Mouse (Mus musculus) forebrain, embryonic 10.5 days (tissue): ENCODE results near the gene Gm21905. TPM values are rescaled to one million over a fixed set of nuclear protein-coding genes. Genes with fewer than 3 reads are reported as not detected.

Source experiments
- DNase-seq: peaks from one replicate; pipeline ENCODE4 v3.0.0-alpha.2; 2017; ENCODE audit warnings: low spot score; ENCODE audit errors: extremely low spot score
- H3K27ac ChIP-seq: fragments of 300-500 bp; sonication (generic); 2 replicates; pipeline ENCODE4 v1.5.1; 2016; ENCODE audit warnings: mild to moderate bottlenecking
- H3K27me3 ChIP-seq: fragments of 300-500 bp; sonication (generic); 2 replicates; pipeline ENCODE4 v1.6.1; 2016; ENCODE audit warnings: mild to moderate bottlenecking; ENCODE audit not compliant: poor library complexity, severe bottlenecking
- H3K36me3 ChIP-seq: fragments of 300-500 bp; sonication (generic); replicated peaks from 2 replicates; pipeline ENCODE4 v1.6.1; 2016; ENCODE audit warnings: mild to moderate bottlenecking, moderate library complexity
- H3K4me1 ChIP-seq: fragments of 300-500 bp; sonication (generic); 2 replicates; pipeline ENCODE4 v1.6.1; 2016
- H3K4me3 ChIP-seq: fragments of 300-500 bp; sonication (generic); 2 replicates; pipeline ENCODE4 v1.5.1; 2016; ENCODE audit warnings: mild to moderate bottlenecking, moderate library complexity
- H3K9me3 ChIP-seq: fragments of 300-500 bp; sonication (generic); 2 replicates; pipeline ENCODE4 v1.6.1; 2016; ENCODE audit warnings: mild to moderate bottlenecking, moderate library complexity
- WGBS: fragments of 180-500 bp; shearing (Covaris S2); methylation state at CpG from one replicate; pipeline ENCODE4 v1.1.7; 2016; 5-methylcytosine and 5-hydroxymethylcytosine counted together
- polyA plus RNA-seq: library from polyadenylated mRNA; unstranded; fragments of >200 nt; fragmentation: Nextera tagmentation; extraction: Ambion mirVana; gene quantifications from 2 replicates; pipeline ENCODE4 v1.2.1, GENCODE M21; 2016

Gene Gm21905
- not detected in 2 replicates for polyA plus RNA-seq

GRCm38 (mm10) chr5:67946321-67946720 is at the start of gene Gm21905:
Gene Gm21905, minus strand, starts transcription at chr5:67946421.
- DNase-seq: no peak
- WGBS: 85% methylated on average over 5 of the region's 5 CpGs
- Histone ChIP-seq H3K27me3 (no peaks in the 10 kb centered on the region), H3K27ac (no peak within 1 kb of the TSS), H3K9me3 (no peaks in the 10 kb centered on the region), H3K4me1 (no peaks in the 10 kb centered on the region), H3K4me3 (no peak within 1 kb of the TSS), H3K36me3 (no peaks in the 10 kb centered on the region)

DNA sequence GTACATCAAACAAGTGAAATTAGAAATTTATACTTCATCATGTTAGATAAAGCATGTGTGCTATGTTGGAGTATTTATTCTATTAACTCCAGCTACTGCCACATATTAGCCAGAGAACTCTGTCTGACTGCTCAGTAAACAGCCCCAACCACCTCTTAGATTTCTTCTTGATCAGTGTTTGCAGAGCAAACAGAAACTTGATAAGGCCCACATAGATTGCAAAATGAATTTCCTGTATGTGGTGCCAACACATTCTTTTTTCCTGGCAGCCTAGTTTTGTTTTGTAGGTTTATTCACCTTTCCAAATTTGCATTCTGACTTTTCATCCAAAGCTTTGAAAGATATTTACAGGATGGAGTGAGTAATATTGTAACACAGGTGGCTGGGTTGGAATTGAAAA is 44.2 kb upstream of the Gm21905 start:
- Histone ChIP-seq H3K36me3 (no peaks in the 10 kb centered on the region), H3K4me3 (no peak overlapping the region), H3K4me1 (no peaks in the 10 kb centered on the region), H3K9me3 (no peaks in the 10 kb centered on the region), H3K27ac (no peak overlapping the region), H3K27me3 (no peaks in the 10 kb centered on the region)
- no peak for DNase-seq

DNA sequence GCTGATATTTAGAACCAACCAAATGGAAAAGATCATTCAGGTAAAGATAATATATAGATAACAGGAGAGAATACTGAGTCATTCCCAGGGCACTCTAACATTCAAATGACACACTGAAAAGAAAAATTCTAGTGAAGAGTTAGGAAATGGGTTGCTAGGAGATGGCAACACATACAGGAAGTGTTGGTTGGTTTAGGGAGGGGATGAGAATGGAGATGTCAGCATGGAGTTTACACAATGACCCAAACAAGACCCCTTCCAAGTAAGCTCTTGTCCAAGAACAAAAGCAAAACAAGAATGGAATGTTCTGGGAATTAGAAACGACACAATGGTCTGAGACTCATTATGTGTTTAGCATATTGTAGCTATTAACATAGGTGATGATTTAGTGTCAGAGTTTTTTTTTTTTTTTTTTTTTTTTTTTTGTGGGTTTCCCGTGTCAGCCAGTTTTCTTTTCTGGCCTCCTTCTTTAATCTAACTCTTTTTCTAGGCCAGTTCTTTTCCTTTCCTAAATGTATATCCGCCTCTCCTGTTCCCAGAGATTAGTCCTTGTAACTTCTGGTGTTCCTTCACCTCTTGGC is 35.8 kb upstream of the Gm21905 start:
- no peaks in the 10 kb centered on the region for H3K27me3 ChIP-seq
- no peak for DNase-seq
- 60% methylated on average over 3 of the region's 3 CpGs for WGBS

DNA sequence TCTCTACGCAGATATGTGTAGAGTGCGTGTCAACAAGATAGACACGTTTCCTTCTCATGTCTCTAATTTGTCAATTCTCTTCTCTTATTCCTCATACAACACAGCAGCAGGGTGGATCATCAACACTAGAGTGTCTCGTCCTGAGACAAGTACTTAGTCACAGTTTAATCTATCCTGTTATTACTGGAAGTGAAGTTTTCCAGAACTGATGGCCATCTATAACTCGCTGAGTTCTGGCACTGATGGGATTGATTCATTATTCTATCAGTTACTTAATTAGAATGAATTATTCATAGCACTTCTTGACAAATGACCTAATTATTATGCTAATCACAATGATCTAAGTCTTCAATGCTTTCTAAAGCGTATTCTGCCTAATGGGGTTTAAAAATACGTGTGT is 23.3 kb upstream of the Gm21905 start:
- Histone ChIP-seq H3K4me1 (no peaks in the 10 kb centered on the region), H3K27ac (no peak overlapping the region), H3K27me3 (no peaks in the 10 kb centered on the region), H3K36me3 (no peaks in the 10 kb centered on the region), H3K4me3 (no peak overlapping the region), H3K9me3 (no peaks in the 10 kb centered on the region)
- DNase-seq: no peak
- WGBS: 78% methylated on average over 7 of the region's 7 CpGs

More for the DNA sequence above, 35.8 kb upstream of the Gm21905 start:
- no peaks in the 10 kb centered on the region for H3K9me3 ChIP-seq
- no peaks in the 10 kb centered on the region for H3K4me1 ChIP-seq
- H3K36me3 ChIP-seq: no peaks in the 10 kb centered on the region
- H3K27ac ChIP-seq: no peak overlapping the region
- no peak overlapping the region for H3K4me3 ChIP-seq

DNA sequence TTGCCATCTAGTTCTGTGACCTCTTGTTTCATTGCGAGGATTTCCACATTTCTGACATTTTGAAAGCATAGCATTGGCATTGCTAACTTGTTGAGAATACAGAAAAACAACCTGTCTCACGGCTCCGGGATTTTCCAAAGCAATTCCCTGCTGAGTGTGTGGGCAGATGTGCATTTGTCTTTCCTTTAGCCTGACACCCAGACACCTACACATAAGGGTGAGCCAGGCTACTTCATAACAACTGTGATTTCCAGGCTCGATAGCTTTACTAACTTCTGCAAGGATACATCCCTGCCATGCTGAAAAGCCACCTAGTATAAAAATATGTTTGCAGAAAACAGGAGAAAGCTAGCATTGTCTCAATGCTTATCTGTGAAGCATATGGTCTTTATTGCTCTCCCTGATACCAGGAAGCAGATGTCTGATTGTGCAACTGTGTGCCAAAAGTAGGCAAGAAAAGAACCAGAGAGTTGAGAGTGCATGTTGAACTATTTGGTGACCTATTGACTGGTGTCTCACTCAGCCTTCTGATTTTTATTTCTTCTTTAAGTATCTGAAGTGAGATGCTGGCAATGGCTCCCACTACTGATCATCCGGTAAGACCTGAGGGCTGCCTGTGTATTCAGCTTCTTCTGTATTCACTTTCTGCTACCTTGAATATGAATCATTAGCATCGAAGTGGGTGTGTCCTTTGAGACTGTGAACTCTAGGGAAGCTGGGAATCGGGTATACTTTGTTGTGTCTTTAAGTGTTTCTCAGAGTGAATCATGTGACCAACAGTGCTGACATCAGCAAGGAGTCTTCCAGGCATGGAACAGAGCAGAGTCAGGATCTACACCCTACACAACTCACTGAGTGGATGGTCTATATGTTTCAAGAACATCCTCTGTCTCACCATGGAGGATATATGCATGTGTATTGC is 15.7 kb upstream of the Gm21905 start:
- no peaks in the 10 kb centered on the region for H3K36me3 ChIP-seq
- WGBS: 89% methylated on average over 7 of the region's 7 CpGs
- no peak for DNase-seq

DNA sequence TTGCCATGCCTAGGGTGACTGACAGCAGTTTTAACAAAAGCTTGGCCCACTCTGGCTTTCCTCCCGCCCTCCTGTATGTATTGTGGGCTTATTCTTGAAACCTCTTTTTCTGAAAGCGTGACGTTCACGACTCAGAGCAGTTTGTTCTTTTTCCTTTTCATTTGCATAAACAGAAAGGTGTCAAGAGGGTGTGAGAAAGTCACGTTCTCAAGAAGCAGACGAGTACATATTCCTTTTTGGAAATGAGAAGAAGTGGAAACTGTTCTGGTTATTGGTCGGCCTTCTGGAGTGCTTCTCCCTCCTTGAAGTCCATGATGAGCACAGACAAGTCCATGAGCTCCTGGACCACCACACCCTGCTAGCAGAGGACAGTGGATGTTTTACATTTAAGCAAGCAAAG is 9.3 kb upstream of the Gm21905 start:
- Histone ChIP-seq H3K27ac (no peak overlapping the region), H3K27me3 (no peaks in the 10 kb centered on the region), H3K36me3 (no peaks in the 10 kb centered on the region), H3K4me3 (no peak overlapping the region), H3K9me3 (no peaks in the 10 kb centered on the region), H3K4me1 (no peaks in the 10 kb centered on the region)
- no peak for DNase-seq
- WGBS: 82% methylated on average over 7 of the region's 7 CpGs

More for the DNA sequence above, 15.7 kb upstream of the Gm21905 start:
- no peaks in the 10 kb centered on the region for H3K27me3 ChIP-seq
- no peaks in the 10 kb centered on the region for H3K9me3 ChIP-seq
- no peaks in the 10 kb centered on the region for H3K4me1 ChIP-seq
- H3K4me3 ChIP-seq: no peak overlapping the region
- no peak overlapping the region for H3K27ac ChIP-seq

DNA sequence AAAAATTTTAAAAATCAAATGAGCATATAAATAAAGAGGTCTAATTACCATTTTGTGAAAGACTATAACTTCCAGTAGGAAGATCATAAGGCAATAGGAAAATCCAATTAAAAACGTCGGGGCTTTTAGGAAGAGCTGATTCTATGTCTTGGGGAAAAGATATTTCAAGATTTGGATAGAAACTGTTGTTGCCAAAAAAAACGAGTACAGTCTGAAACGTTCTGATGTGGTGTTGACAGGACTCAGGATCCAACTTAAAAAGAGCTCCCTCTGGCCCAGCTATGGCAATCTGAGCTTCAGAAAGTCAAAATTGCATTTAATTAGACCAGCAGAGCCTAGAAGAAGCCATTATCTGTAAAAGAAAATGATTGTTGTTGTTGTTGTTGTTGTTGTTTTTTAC is 7.9 kb upstream of the Gm21905 start:
- H3K27me3 ChIP-seq: no peaks in the 10 kb centered on the region
- H3K4me3 ChIP-seq: no peak overlapping the region
- no peaks in the 10 kb centered on the region for H3K36me3 ChIP-seq
- no peak for DNase-seq
- no peak overlapping the region for H3K27ac ChIP-seq
- H3K9me3 ChIP-seq: no peaks in the 10 kb centered on the region
- WGBS: 89% methylated on average over 4 of the region's 4 CpGs
- no peaks in the 10 kb centered on the region for H3K4me1 ChIP-seq

DNA sequence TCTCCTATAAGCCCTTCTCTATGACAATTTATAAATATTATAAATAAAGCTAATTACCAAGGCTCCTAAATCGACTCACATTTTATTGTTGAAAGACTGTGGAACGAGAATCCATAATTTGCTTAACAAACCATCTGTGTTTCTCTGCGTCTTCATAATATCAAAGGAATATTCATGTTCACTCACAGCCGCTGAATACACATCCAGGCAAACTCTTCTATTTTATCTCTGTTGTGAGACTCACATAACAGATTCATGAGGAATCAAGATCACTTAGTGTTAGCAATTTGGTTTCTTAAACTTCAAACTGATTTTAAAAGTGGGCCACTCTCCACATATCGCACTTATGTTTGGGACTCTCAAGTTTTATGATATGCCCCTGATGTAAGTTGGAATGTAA is 1.9 kb upstream of the Gm21905 start:
- Histone ChIP-seq H3K4me1 (no peaks in the 10 kb centered on the region), H3K27ac (no peak overlapping the region), H3K4me3 (no peak overlapping the region), H3K27me3 (no peaks in the 10 kb centered on the region), H3K36me3 (no peaks in the 10 kb centered on the region), H3K9me3 (no peaks in the 10 kb centered on the region)
- WGBS: 91% methylated on average over 5 of the region's 5 CpGs
- DNase-seq: no peak

- no peak overlapping the region for H3K4me3 ChIP-seq
- H3K4me1 ChIP-seq: no peaks in the 10 kb centered on the region
- H3K36me3 ChIP-seq: no peaks in the 10 kb centered on the region
- H3K27me3 ChIP-seq: no peaks in the 10 kb centered on the region
- no peak for DNase-seq
- H3K27ac ChIP-seq: no peak overlapping the region
- H3K9me3 ChIP-seq: no peaks in the 10 kb centered on the region
Measured at GRCm38 (mm10) chr5:67947006-67947405, 785 bp upstream of the Gm21905 start.

DNA sequence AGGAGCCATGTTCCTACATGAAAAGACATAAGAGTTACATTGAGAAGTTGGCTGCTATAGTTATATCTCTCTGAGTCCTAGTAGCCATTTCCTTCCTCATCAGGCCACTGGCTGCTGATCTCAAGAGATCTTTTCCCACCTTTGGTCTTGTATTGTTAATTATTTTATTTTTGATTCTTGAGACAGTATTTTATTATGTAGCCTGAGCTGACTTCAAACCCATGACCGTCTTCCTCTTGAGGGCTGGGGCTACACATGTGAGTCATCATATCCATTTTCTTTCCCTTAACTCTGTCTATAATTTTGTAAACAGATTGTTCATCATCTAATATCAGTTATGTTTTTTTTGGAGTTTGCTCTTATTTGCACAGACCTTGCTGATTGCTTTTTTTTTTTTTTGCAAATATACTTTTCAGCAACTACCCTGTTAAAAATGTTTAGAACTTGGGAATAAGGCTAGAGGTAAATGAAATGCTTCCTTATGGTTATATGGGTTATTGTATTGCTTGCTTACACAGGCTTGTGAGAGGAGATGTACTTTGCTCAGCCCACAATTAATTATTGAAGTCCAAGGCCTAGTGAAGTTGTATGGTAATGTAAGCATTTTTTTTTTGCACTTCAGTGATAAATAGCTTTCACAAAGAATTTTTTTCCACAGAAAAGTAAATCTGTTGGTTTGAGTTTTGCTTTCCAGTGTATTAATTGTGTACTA is 2.0 kb downstream of the Gm21905 start:
- WGBS: 93% methylated on average over 1 of the region's 1 CpGs
- H3K4me1 ChIP-seq: no peaks in the 10 kb centered on the region
- H3K9me3 ChIP-seq: no peaks in the 10 kb centered on the region
- H3K27ac ChIP-seq: no peak overlapping the region
- no peak for DNase-seq
- H3K4me3 ChIP-seq: no peak overlapping the region
- no peaks in the 10 kb centered on the region for H3K36me3 ChIP-seq
- no peaks in the 10 kb centered on the region for H3K27me3 ChIP-seq

- Histone ChIP-seq H3K27me3 (no peaks in the 10 kb centered on the region), H3K27ac (no peak overlapping the region), H3K9me3 (no peaks in the 10 kb centered on the region), H3K36me3 (no peaks in the 10 kb centered on the region), H3K4me3 (no peak overlapping the region), H3K4me1 (no peaks in the 10 kb centered on the region)
- no peak for DNase-seq
- WGBS: 77% methylated on average over 2 of the region's 2 CpGs
Measured at GRCm38 (mm10) chr5:67943199-67943598, 3.0 kb downstream of the Gm21905 start.

DNA sequence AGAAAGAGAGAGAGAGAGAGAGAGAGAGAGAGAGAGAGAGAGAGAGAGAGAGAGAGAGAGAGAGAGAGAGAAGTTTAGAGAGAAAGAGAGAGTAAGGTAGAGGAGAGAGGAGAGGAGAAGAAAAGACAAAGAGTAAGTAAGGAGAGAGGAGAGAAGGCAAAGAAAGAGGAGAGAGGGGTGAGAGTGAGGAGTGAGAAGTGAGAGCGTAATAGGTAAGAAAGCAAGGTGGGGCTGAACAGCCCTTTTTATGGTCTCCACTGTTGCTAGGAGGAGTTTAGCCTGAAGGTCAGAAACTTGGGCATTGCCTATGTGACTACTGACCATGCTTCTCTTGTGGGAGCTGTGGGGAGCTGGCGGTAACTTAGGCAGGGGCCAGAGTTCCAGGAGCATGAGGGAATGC is 4.9 kb downstream of the Gm21905 start, which contains the start of gene Gm5108:
Gm5108 (plus strand) TSS at position 301 of the 400 bp plus-strand sequence.
- DNase-seq: no peak
- Histone ChIP-seq H3K9me3 (no peaks in the 10 kb centered on the region), H3K27ac (no peak within 1 kb of the TSS), H3K36me3 (no peaks in the 10 kb centered on the region), H3K27me3 (no peaks in the 10 kb centered on the region), H3K4me1 (no peaks in the 10 kb centered on the region), H3K4me3 (no peak within 1 kb of the TSS)
- WGBS: 93% methylated on average over 2 of the region's 2 CpGs

DNA sequence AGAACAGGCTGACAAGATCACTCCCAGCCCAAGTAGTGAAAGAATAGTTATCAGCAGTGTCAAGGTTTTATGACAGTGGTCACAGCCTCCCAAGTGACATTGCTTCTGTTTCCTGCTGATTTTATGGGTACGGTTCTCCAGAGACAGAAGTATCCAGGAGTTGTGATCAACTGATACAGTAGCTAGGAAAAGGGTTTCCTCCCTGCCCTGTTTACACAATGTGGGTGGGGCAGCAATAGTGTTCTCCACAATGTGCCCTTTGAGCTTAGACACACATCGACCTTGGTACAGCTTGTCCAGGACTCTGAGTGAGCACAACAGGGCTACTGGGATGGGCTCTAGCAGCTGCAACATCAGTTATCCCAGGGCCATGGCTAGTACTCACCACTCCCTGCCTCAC is 14.6 kb downstream of the Gm21905 start:
- H3K36me3 ChIP-seq: no peaks in the 10 kb centered on the region
- H3K9me3 ChIP-seq: no peaks in the 10 kb centered on the region
- H3K27ac ChIP-seq: no peak overlapping the region
- no peak overlapping the region for H3K4me3 ChIP-seq
- DNase-seq: no peak
- H3K27me3 ChIP-seq: no peaks in the 10 kb centered on the region
- 90% methylated on average over 2 of the region's 2 CpGs for WGBS
- no peaks in the 10 kb centered on the region for H3K4me1 ChIP-seq
